Mouse (Mus musculus) hindlimb bud, embryonic 11.5 days (tissue): ENCODE results near the gene Capza1.
"Not testable (repeated sequence)": the region's sequence is repeated elsewhere in the genome, so short reads cannot be mapped to it uniquely, and the experiment has no call there.

Experiments
- DNase-seq: peaks from one replicate; pipeline ENCODE4 v3.0.0-alpha.2; 2012; ENCODE audit warnings: low read depth, low spot score; ENCODE audit errors: extremely low spot score

Capza1 gene

DNA sequence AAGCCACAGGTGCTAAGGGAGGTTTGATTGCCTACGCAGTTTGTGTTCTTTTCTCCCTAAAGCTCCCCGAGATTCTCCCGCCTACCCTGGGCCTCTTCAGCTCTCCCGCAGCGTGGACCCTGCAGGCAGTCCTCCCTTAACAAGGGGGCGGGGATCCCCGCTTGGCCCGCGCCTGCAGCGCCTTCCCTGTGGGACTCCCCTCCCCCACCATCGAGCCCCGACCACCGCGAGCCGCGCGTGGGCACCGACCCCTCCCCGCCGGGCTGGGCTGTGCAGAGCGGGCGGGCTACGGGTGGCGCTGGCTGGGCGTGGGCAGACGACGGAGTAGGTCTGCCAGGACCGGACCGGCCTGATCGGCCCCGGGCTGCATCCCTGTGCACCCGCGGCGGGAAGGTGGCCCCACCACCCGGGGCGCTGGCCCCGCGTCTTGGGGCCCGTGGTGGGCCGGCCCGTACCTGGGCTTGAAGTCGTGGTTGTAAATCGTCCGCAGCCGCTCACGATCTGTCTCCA lies 46.8 kb downstream of the Capza1 start:
- no peak for DNase-seq

DNA sequence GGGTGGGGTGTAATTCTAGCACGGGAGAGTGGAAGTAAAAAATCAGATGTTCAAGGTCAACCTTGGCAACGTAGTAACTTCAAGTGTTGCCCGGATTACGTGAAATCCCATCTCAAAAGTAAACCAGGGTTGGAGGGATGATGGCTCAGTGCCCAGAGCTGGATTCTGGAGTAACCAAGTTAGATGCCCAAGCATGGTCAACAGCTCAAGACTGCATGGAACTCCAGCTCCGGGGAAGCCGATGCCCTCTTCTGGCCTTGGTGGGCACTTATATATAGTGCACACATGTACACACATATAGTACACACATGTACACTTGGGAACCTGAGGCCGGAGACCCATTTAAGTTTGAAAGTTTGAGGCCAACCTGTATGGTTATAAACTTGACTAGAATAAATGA lies 48.2 kb downstream of the Capza1 start:
- DNase-seq: no peak

DNA sequence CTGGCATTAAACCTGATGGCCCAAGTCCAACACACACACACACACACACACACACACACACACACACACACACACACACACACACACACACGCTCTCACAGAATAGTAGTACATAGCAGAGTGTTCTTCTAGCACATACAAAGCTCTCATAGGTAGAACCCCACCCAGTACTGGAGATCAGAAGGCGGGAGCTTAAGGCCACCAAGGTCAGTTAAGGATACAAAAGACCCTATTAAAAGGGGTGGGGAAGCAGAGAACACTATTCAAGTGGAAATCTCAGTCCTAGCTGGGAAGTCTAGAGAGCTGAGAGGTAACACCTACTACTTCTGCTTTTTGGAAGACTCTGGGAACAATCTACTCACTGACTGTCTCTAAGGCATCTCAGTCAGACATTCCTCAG lies 49.0 kb downstream of the Capza1 start:
- DNase-seq: no peak

DNA sequence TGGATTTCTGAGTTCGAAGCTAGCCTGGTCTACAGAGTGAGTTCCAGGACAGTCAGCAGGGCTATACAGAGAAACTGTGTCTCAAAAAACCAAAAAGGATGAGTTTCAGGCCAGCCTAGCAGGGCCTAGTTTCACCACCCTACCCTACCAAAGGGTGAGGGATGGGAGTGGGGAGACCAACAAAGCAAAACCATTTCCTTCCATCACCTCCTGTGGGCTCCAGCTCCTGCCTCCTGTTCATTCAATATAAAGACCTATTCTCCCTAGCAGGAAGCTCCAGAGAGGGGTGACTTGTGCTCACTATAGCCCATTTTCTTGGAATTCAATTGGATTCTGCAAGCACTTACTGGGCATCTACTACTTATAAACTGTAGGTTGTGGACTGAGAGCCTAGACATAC lies 49.6 kb downstream of the Capza1 start:
- DNase-seq: no peak

DNA sequence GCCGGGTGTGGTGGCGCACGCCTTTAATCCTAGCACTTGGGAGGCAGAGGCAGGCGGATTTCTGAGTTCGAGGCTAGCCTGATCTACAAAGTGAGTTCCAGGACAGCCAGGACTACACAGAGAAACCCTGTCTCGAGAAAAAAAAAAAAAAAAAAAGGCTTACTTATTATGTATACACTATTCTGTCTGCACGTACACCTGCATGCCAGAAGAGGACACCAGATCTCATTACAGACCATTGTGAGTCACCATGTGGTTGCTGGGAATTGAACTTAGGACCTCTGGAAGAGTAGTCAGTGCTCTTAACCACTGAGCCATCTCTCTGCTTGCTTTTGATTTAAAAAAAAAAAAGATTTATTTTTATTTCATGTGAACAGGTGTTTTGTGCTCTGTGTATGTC lies 51.1 kb downstream of the Capza1 start:
- DNase-seq: not testable (repeated sequence)

DNA sequence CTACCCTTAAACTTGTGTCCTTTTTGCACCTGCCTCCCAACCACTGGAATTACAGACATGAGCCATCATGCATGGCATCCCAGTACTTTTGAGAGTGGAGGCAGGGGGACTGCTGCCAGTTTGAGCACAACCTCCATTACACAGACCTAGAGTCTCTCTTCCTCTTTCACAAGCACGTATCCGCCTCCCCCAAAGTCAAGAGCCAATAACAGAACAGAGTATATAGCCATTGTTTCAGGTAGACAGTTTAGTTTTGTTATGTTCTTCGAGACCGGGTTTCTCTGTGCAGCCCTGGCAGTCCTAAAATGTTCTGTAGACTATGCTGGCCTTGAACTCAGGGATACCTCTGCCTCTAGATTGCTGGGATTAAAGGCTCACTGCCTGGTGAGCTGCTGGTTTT lies 52.1 kb downstream of the Capza1 start:
- DNase-seq: no peak

DNA sequence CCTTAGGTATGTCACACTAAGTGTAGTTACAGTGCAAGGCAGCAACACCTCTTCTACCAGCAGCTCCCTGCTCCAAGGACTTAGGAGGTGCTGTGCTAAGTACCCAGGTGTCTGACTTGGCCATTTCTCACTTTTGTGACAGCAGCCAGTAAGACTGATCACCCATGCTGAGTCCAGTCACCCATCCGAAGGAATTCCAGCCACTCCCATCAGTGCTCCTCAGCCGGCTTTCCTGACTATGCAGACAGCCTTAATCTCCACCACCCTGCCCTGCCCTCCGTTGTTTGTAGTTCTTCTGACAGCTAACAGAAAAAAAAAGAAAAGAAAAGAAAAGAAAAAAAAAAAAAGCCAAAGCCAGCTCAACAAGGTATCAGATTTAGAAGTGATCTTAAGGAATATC lies 52.6 kb downstream of the Capza1 start:
- no peak for DNase-seq

DNA sequence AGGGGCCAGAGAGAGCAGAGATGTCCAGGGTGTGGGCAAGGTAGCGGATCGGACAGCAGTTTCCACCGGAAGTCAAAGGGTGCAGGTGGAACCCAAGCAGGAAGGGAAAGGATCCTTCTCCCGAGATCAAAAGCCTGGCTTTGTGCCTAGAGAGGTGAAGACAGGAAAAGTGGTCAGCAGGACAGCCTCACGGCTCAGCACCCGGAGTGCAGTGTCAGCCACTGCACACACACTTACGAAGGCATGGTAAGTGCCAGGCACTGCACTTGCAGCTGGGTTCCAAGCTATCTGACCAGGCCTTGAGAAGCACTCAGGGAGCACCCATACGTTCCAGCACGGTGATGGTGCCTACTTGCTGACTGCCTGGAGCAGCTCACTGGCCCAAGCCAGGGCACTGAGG lies 58.8 kb downstream of the Capza1 start:
- DNase-seq: no peak

DNA sequence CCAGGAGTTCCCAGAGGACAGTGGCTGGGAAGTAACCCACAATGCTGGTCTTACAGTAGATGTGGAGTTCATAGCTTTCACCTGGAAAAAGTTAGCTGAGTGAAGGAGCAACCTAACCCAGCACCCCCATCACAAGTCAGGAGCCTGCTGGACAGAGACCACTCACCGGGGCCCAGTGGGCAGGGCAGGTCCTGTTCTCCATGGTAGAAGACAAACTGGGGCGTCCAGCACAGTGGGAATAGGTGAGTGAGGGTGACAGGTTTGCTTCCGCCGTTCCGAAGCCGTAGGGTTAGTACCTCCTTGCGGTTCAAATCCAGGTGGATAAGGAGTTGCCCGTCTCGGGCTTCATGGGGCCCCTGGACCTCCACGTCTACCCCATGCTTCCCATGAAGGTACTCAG lies 60.0 kb downstream of the Capza1 start:
- no peak for DNase-seq

DNA sequence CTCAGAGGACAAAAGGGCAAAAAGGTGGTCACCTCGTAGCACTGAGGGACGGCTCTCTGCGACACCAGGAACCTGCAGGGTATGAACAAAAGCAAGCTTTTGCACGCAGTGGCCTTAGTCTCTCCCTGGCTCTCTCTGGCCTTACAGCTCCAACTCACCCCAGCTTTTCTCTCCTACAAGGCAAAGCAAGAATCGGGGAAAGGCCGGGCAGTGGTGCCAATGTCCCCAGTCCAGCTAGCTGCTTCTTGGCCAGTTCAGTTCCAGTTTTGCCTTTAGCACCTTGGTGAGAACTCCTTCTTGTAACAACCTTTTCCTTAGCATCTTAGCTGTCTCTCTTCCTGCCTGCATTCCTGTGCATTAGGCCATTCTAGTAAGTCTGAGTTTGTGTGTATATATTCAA lies 62.8 kb downstream of the Capza1 start:
- DNase-seq: no peak

DNA sequence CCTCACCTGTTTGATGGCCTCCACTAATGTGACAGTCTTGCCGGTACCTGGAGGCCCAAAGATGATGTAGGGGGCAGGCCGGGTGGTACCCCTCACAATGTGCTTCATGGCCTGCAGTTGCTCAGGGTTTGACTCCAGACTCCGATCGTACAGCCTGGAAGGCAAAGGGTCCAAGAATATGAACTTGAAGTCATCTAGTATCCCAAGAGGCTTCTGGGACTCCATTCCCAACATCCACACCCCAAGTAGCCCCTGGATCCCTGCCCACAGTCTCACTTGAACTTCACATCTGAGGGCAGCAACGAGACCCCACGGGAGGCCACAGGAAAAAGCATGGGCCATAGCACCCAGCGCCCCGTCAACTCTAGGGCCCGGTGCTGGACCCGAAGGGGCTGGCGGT lies 63.6 kb downstream of the Capza1 start:
- DNase-seq: no peak

DNA sequence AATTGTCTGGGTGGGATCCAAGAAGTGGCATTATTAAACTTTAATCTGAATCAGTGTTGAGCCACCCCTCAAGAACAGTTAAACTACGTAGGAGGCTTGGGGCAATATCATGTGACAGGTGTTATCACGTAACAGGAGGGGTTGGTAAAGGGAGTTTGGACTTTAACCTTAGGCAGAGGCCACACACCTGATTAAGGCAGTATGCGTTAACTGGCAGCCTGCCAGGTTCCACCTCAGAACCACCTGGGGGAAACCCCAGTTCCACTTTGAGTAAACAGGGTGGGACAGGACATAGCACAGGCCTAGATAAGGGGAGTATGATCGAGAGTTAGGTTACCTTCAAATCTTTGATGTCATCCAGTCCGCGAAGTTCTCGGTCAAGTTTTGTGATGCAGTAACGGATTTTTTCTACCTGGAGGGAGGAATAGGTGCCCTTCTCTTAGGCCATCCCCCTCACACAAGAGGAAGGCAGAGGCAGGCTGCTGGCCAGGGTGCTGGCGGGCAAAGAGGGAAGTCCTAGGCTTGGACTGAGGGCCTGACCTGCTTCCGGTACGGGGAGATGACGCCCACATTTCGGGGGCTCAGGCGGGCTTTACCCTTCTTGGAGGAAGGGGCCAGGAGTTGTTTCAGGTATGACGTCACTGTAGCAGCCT lies 67.7 kb downstream of the Capza1 start:
- DNase-seq: no peak

DNA sequence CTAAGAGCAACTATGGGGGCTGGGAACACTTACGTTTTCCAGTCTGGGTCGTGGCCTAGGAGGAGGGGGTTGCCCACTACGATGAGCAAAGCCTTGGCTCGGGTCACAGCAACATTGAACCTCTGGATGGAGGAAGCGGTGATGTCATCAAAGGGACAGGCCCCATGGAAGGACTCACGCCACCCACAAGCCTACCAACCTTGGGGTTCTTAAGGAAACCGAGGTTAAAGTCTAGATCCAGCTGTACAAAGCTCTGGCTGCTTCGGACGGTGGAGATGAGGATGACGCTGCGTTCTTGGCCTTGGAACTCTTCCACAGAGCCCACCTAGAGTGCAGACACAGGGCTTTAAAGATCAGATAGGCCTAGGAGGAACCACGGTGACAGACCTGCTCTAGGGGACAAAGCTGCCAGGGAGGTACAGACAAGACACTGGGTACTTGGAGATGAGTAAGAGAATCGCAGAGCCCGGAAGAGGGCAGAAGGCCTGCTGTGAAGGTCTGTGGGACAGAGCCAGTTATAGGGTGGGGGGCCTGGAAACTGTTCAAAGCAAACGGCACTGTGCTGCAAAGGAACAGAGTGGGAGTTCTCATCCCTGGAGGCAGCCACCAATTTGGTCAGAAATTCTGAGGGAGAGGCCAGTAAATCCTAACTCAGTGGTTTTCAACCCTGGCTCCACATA lies 68.5 kb downstream of the Capza1 start:
- no peak for DNase-seq

DNA sequence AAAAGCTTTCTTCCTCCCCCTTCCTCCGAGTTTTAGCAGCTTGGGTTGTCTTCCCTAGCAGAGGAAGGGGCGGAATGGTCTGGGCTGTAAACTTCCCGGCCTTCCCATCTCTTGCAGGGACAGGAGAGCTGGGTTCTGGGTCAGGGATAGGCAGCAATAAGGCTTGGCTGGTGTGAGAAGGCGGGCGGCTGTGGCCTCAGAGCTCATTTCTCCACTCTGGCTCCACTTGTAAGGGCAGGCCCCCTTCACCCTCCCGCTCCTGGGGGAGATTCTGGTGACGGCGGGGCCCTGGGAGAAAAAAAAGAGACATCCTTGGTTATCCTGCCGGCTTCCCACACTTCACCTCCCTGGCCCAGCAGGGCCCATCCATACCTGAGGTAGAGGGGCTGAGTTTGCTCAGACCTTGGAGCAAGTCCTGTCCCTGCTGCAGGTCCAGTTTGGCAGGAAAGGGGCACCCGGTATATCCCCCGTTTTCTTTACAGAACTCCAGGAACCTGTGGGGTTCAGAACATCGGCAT lies 69.3 kb downstream of the Capza1 start:
- no peak for DNase-seq

DNA sequence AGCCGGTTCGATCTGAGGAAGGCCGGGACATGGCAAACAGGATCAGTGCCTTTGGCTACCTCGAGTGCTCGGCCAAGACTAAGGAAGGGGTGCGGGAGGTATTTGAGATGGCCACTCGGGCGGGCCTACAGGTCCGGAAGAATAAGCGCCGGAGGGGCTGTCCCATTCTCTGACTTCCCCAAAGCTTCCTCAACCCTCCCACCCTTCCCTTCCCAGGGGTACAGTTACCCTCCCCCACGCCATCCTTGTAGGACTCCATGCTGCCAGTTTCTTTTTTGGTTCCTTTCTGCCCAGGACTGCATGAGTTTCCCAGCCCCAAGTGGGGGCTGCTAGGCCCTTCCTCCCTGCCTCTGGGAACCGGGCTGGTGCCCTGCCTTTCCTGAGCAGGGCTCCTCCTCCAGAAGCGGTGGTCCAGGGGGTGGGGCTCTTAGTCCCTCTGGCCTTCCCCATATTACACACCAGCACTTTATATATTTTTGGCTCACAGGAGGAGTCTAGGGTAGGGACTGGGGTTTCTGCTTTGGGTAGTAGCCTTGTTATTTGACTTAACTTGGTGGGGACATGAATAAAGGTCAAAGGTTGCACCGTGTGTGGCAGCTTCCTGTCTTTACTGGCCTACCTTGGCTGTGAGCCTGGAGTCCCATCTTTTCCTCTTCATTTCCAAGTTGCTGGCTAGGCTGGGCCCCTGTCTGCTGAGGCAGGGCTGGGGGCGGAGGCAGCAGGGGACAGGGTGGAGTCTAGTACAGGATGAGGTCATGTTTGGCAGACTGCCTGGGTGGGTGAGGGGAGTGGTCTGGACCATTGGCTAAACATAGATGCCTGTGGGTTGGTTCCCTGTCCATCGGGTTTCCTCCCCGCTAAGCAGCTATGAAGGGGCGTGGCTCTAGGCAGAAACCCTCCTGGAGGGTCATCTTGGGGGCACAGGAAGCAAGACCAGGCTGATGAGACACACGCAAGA lies 70.2 kb downstream of the Capza1 start:
- no peak for DNase-seq

DNA sequence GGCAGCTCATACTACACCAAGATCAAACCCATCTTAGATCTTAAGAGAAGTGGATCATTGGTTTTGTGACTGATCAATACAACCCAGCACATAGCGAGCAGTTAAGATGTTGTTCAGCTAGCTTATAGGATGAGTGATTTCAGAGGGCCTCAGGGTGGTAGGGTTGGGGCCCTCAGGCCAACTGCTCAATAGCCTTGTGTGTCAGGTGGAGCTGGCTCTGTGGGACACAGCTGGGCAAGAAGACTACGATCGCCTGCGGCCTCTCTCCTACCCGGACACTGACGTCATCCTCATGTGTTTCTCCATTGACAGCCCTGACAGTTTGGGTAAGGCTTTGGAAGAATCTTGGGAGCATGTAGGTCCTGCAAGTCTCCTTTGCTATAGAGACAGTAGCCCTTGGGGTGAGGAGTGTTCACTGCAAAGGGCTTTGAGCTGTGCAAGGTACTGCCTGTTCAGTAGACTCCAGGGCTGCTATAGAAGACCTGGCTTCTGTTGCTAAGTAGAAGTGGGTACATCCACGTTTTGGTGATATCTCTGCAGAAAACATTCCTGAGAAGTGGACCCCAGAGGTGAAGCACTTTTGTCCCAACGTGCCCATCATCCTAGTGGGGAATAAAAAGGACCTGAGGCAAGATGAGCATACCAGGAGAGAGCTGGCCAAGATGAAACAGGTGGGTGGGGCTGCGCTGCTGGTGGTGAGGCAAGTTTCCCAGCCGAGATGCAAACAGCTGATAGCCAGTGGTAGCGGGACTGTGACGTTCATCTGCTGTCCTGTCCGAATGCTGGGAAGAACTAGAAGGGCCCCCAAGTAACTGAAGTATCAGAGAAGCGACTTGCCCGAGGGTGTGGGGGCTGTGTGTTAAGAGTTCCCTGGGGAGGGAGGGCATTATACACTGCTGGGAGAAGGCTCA lies 71.7 kb downstream of the Capza1 start:
- DNase-seq: no peak

DNA sequence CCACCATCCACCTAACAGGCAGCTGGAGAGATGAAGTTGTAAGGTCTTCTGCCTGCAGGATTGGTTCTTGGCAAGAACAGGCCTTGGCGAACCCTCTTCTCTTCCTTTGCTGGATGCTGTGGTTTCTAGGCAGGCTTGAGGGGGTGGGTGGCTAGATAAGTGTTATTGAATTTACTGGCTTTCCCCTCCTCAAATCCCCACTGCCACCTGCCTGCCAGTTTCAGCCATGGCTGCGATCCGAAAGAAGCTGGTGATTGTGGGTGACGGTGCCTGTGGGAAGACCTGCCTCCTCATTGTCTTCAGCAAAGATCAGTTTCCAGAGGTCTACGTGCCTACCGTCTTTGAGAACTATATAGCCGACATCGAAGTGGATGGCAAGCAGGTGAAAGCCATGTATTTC lies 72.6 kb downstream of the Capza1 start:
- no peak for DNase-seq

DNA sequence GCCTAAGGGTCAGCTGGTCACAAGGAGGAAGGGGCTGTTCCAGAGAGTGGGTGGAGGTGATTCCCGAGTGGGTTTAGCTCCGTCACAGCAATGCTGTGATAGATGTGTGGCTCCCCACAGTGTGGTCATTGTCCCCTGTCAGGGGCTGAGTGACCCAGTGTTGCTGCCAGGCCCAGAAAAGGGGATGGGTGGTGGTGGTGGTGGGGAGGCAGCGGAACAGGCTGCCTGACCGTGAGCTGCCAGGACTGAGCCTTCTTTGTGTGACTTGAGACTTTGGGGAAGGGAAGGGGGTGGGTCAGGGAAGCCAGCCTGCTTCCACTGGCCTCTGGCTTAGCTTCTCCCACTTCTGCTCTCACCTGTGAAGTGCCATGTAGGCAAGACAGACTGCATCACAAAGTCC lies 73.3 kb downstream of the Capza1 start:
- DNase-seq: no peak

DNA sequence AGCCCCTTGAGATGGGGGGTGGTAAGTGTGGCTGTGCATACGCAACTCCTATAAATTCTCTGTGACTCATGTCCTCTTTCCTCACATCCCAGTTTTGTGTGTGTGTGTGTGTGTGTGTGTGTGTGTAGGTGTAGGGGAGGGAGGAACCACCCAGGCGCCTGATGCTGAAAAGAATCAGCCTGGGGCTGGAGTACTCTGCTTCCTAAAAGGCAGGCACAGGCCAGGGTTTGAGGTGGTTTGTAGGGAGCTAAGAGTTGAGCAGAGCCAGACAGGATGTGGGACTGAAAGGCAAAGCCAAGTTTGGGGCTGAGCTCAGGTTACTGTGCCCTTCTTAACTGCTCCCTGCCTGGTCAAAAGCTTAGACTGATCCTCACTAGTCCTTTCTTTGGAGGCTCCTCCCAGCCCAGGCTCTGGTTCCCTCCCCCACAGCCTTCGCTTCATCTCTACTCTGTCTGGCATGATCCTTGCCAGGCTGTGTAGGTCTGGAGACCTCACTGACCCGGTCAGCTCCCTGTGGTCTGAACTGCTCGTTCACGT lies 73.8 kb downstream of the Capza1 start:
- DNase-seq: no peak

DNA sequence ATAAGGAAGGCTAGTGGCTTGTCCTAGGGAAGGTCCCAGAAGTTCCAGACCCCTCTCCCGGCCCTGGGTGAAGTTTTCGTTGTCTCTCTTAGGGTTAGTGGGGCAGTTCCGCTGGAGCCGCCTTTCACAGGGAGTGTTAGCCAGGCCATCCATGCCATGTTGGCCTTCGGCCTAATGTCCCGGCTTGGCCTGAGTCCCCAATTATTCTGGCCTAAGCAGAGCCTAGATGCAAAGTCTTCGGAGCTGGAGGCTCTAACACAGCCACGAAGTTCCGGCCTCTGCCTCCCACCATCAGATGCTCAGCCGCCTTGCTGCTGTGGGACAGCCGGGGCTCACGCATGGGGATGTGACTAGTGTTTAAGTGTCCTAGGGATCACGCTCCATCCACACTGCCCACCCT lies 74.5 kb downstream of the Capza1 start:
- no peak for DNase-seq
